Mouse (Mus musculus) lung, postnatal 0 days (tissue): Measurements from ENCODE around the gene Plxdc1.

Source experiments
- CTCF ChIP-seq: IDR thresholded peaks from 2 replicates; pipeline ENCODE4 v1.5.1; 2016; ENCODE audit warnings: antibody characterized with exemption, mild to moderate bottlenecking
- EP300 ChIP-seq: IDR thresholded peaks from 2 replicates; pipeline ENCODE4 v1.6.1; 2016; ENCODE audit warnings: antibody characterized with exemption, mild to moderate bottlenecking, control low read depth

DNA sequence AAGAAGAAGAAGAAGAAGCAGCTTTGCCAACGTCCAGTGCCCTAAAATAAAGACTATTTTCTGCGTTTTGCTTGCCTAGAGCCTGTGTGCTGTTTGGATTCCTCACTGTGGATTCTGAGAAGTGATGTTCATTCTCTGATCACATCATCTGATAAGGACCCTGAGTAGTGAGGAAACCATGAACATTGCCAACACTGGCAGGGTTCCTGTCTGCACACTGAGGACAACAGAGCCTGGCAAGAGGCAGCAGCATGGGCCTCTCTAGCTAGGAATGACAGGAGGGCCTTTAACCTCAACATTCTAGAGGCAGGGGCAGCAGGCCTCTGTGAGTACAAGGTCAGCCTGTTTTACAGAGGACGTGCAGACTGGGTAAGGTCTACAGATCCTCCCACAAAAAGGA is 38.3 kb upstream of the Plxdc1 start:
- TF ChIP-seq EP300: no peak
- TF ChIP-seq CTCF: no peak
